Mouse (Mus musculus): Measurements from ENCODE around the gene 1110025L11Rik.
"Not testable (repeated sequence)": the region's sequence is repeated elsewhere in the genome, so short reads cannot be mapped to it uniquely, and the experiment has no call there.

Gene 1110025L11Rik

GRCm38 (mm10) chr16:89063902-89064301 is at the start of gene 1110025L11Rik:
Gene 1110025L11Rik (minus strand): TSS chr16:89064002.
- DNase-seq = not testable (repeated sequence)

GRCm38 (mm10) chr16:89071041-89071440 is 7.2 kb upstream of the 1110025L11Rik start:
- DNase-seq = not testable (repeated sequence)

- no peak for DNase-seq
These were observed 16.0 kb downstream of the 1110025L11Rik start, which contains the start of gene Krtap6-5 for GRCm38 (mm10) chr16:89047783-89048182. Gene Krtap6-5 (minus strand): TSS chr16:89047883.

- not testable (repeated sequence) for DNase-seq
These were observed 22.4 kb downstream of the 1110025L11Rik start, which contains the start of gene Gm10228 for GRCm38 (mm10) chr16:89041372-89041771. Gene Gm10228 (minus strand): TSS chr16:89041472.

GRCm38 (mm10) chr16:89031399-89031798 is 32.4 kb downstream of the 1110025L11Rik start, which contains the start of gene Krtap6-1:
Gene Krtap6-1 (plus strand): TSS chr16:89031699.
- not testable (repeated sequence) for DNase-seq

- not testable (repeated sequence) for DNase-seq
These were observed 48.8 kb downstream of the 1110025L11Rik start, which contains the start of gene Gm10229 for GRCm38 (mm10) chr16:89014984-89015383. Gene Gm10229 (plus strand): TSS chr16:89015284.

GRCm38 (mm10) chr16:89013973-89014372 is 49.8 kb downstream of the 1110025L11Rik start:
- no peak for DNase-seq

Data from kidney, adult 9 months (tissue).